Mouse (Mus musculus): ENCODE measurements around the gene Zbtb48.

The Zbtb48 gene

GRCm38 (mm10) chr4:151986650-151987049 lies 40.8 kb downstream of the Zbtb48 start:
- Histone ChIP-seq H3K4me1 (replicated peaks; ENCODE audit: low read depth, low read length) (peaks cover 89% of the 10 kb centered on the region), H3K4me3 (replicated peaks; ENCODE audit: low read length) (peak overlapping the region; percentile 32; the same call in 1 of the 2 replicates), H3K36me3 (ENCODE audit: insufficient read depth, low read length) (peaks cover 58% of the 10 kb centered on the region), H3K9me3 (ENCODE audit: low read length) (no peaks in the 10 kb centered on the region), H3K27me3 (ENCODE audit: insufficient read depth, low read length) (no peaks in the 10 kb centered on the region)
- TF ChIP-seq CTCF (conservative IDR thresholded peaks at IDR 0.05; ENCODE audit: low read length): no peak
- no peak for TF ChIP-seq NANOG (IDR thresholded peaks at IDR 0.05; ENCODE audit: borderline replicate concordance, low read length)
- no peak for TF ChIP-seq POU5F1 (IDR thresholded peaks at IDR 0.05; ENCODE audit: borderline replicate concordance, low read length)

- H3K27me3 ChIP-seq (ENCODE audit: insufficient read depth, low read length): no peaks in the 10 kb centered on the region
- no peaks in the 10 kb centered on the region for H3K9me3 ChIP-seq (ENCODE audit: low read length)
- no peak for TF ChIP-seq CTCF (conservative IDR thresholded peaks at IDR 0.05; ENCODE audit: low read length)
- no peak for TF ChIP-seq NANOG (IDR thresholded peaks at IDR 0.05; ENCODE audit: borderline replicate concordance, low read length)
- no peak for TF ChIP-seq POU5F1 (IDR thresholded peaks at IDR 0.05; ENCODE audit: borderline replicate concordance, low read length)
- H3K4me3 ChIP-seq (replicated peaks; ENCODE audit: low read length): peak overlapping the region; percentile 26
- peaks cover 88% of the 10 kb centered on the region for H3K4me1 ChIP-seq (replicated peaks; ENCODE audit: low read depth, low read length)
- H3K36me3 ChIP-seq (ENCODE audit: insufficient read depth, low read length): peaks cover 58% of the 10 kb centered on the region
Measured at GRCm38 (mm10) chr4:151985886-151986285, 41.6 kb downstream of the Zbtb48 start.

GRCm38 (mm10) chr4:151983560-151983959 lies 43.9 kb downstream of the Zbtb48 start:
- Histone ChIP-seq H3K27me3 (ENCODE audit: insufficient read depth, low read length) (no peaks in the 10 kb centered on the region), H3K36me3 (ENCODE audit: insufficient read depth, low read length) (peaks cover 61% of the 10 kb centered on the region), H3K4me1 (replicated peaks; ENCODE audit: low read depth, low read length) (peaks cover 69% of the 10 kb centered on the region), H3K9me3 (ENCODE audit: low read length) (no peaks in the 10 kb centered on the region), H3K4me3 (replicated peaks; ENCODE audit: low read length) (peak overlapping the region; percentile 66)
- no peak for TF ChIP-seq NANOG (IDR thresholded peaks at IDR 0.05; ENCODE audit: borderline replicate concordance, low read length)
- TF ChIP-seq POU5F1 (IDR thresholded peaks at IDR 0.05; ENCODE audit: borderline replicate concordance, low read length): no peak
- TF ChIP-seq CTCF (conservative IDR thresholded peaks at IDR 0.05; ENCODE audit: low read length): no peak

GRCm38 (mm10) chr4:151983043-151983442 lies 44.4 kb downstream of the Zbtb48 start:
- TF ChIP-seq POU5F1 (IDR thresholded peaks at IDR 0.05; ENCODE audit: borderline replicate concordance, low read length) (no peak), NANOG (IDR thresholded peaks at IDR 0.05; ENCODE audit: borderline replicate concordance, low read length) (no peak), CTCF (conservative IDR thresholded peaks at IDR 0.05; ENCODE audit: low read length) (no peak)
- Histone ChIP-seq H3K9me3 (ENCODE audit: low read length) (no peaks in the 10 kb centered on the region), H3K27me3 (ENCODE audit: insufficient read depth, low read length) (no peaks in the 10 kb centered on the region), H3K36me3 (ENCODE audit: insufficient read depth, low read length) (peaks cover 66% of the 10 kb centered on the region), H3K4me1 (replicated peaks; ENCODE audit: low read depth, low read length) (peaks cover 69% of the 10 kb centered on the region), H3K4me3 (replicated peaks; ENCODE audit: low read length) (peak overlapping the region; percentile 66)

GRCm38 (mm10) chr4:151981363-151981762 lies 46.1 kb downstream of the Zbtb48 start:
- 0 out of 2 replicates have a peak overlapping the region, but pooled peaks have one; percentile 8 for H3K4me3 ChIP-seq (replicated peaks; ENCODE audit: low read length)
- peaks cover 80% of the 10 kb centered on the region for H3K36me3 ChIP-seq (ENCODE audit: insufficient read depth, low read length)
- H3K4me1 ChIP-seq (replicated peaks; ENCODE audit: low read depth, low read length): peaks cover 68% of the 10 kb centered on the region
- no peaks in the 10 kb centered on the region for H3K9me3 ChIP-seq (ENCODE audit: low read length)
- TF ChIP-seq CTCF (conservative IDR thresholded peaks at IDR 0.05; ENCODE audit: low read length) (peak; percentile 99), POU5F1 (IDR thresholded peaks at IDR 0.05; ENCODE audit: borderline replicate concordance, low read length) (no peak)
- H3K27me3 ChIP-seq (ENCODE audit: insufficient read depth, low read length): no peaks in the 10 kb centered on the region

GRCm38 (mm10) chr4:151980699-151981098 lies 46.8 kb downstream of the Zbtb48 start:
- no peak for TF ChIP-seq POU5F1 (IDR thresholded peaks at IDR 0.05; ENCODE audit: borderline replicate concordance, low read length)
- TF ChIP-seq CTCF (conservative IDR thresholded peaks at IDR 0.05; ENCODE audit: low read length): peak; percentile 36
- no peak for TF ChIP-seq NANOG (IDR thresholded peaks at IDR 0.05; ENCODE audit: borderline replicate concordance, low read length)
- Histone ChIP-seq H3K9me3 (ENCODE audit: low read length) (no peaks in the 10 kb centered on the region), H3K4me1 (replicated peaks; ENCODE audit: low read depth, low read length) (peaks cover 66% of the 10 kb centered on the region), H3K4me3 (replicated peaks; ENCODE audit: low read length) (no peak overlapping the region), H3K36me3 (ENCODE audit: insufficient read depth, low read length) (peaks cover 87% of the 10 kb centered on the region), H3K27me3 (ENCODE audit: insufficient read depth, low read length) (no peaks in the 10 kb centered on the region)

GRCm38 (mm10) chr4:151977748-151978147 lies 49.7 kb downstream of the Zbtb48 start:
- no peaks in the 10 kb centered on the region for H3K9me3 ChIP-seq (ENCODE audit: low read length)
- TF ChIP-seq NANOG (IDR thresholded peaks at IDR 0.05; ENCODE audit: borderline replicate concordance, low read length) (no peak), CTCF (conservative IDR thresholded peaks at IDR 0.05; ENCODE audit: low read length) (peak; percentile 98), POU5F1 (IDR thresholded peaks at IDR 0.05; ENCODE audit: borderline replicate concordance, low read length) (no peak)

GRCm38 (mm10) chr4:151975441-151975840 lies 52.0 kb downstream of the Zbtb48 start:
- Histone ChIP-seq H3K27me3 (ENCODE audit: insufficient read depth, low read length) (no peaks in the 10 kb centered on the region), H3K4me1 (replicated peaks; ENCODE audit: low read depth, low read length) (peaks cover 56% of the 10 kb centered on the region), H3K36me3 (ENCODE audit: insufficient read depth, low read length) (peaks cover 95% of the 10 kb centered on the region), H3K9me3 (ENCODE audit: low read length) (no peaks in the 10 kb centered on the region), H3K4me3 (replicated peaks; ENCODE audit: low read length) (no peak overlapping the region)
- TF ChIP-seq CTCF (conservative IDR thresholded peaks at IDR 0.05; ENCODE audit: low read length) (peak; percentile 75), POU5F1 (IDR thresholded peaks at IDR 0.05; ENCODE audit: borderline replicate concordance, low read length) (no peak), NANOG (IDR thresholded peaks at IDR 0.05; ENCODE audit: borderline replicate concordance, low read length) (no peak)

More at GRCm38 (mm10) chr4:151977748-151978147, 49.7 kb downstream of the Zbtb48 start:
- Histone ChIP-seq H3K4me3 (replicated peaks; ENCODE audit: low read length) (0 out of 2 replicates have a peak overlapping the region, but pooled peaks have one; percentile 10), H3K36me3 (ENCODE audit: insufficient read depth, low read length) (peaks cover 97% of the 10 kb centered on the region), H3K27me3 (ENCODE audit: insufficient read depth, low read length) (no peaks in the 10 kb centered on the region), H3K4me1 (replicated peaks; ENCODE audit: low read depth, low read length) (peaks cover 64% of the 10 kb centered on the region)
